Mouse (Mus musculus) hindbrain, embryonic 14.5 days (tissue): ENCODE data around the gene Actl10. TPM values are rescaled to one million over a fixed set of nuclear protein-coding genes. Genes with fewer than 3 reads are reported as not detected.

Experiments
- ATAC-seq: fragments of 200-750 bp; cut with Nextera tagmentation; 2 replicates; pipeline ENCODE4 v1.8.0; 2017; ENCODE audit warnings: moderate number of reproducible peaks, mild to moderate bottlenecking, moderate TSS enrichment, moderate library complexity; ENCODE audit not compliant: low FRiP score
- DNase-seq: peaks from one replicate; pipeline ENCODE4 v3.0.0-alpha.2; 2015; ENCODE audit warnings: low spot score
- H3K27ac ChIP-seq: fragments of 300-500 bp; sonication (generic); 2 replicates; pipeline ENCODE4 v1.5.1; 2014; ENCODE audit warnings: mild to moderate bottlenecking, moderate library complexity
- H3K27me3 ChIP-seq: fragments of 300-500 bp; sonication (generic); 2 replicates; pipeline ENCODE4 v1.6.1; 2014; ENCODE audit warnings: mild to moderate bottlenecking, low read length, mixed read lengths; ENCODE audit not compliant: control insufficient read depth, insufficient read depth
- H3K36me3 ChIP-seq: fragments of 300-500 bp; sonication (generic); replicated peaks from 2 replicates; pipeline ENCODE4 v1.6.1; 2014; ENCODE audit not compliant: control insufficient read depth, insufficient read depth
- H3K4me1 ChIP-seq: fragments of 300-500 bp; sonication (generic); replicated peaks from 2 replicates; pipeline ENCODE4 v1.6.1; 2014; ENCODE audit warnings: antibody characterized with exemption, low read length, mixed read lengths; ENCODE audit not compliant: control insufficient read depth, insufficient read depth
- H3K4me2 ChIP-seq: fragments of 300-500 bp; sonication (generic); replicated peaks from 2 replicates; pipeline ENCODE4 v1.6.1; 2014; ENCODE audit warnings: mild to moderate bottlenecking, moderate library complexity
- H3K4me3 ChIP-seq: fragments of 300-500 bp; sonication (generic); replicated peaks from 2 replicates; pipeline ENCODE4 v1.5.1; 2014; ENCODE audit warnings: mild to moderate bottlenecking, low read length
- H3K9ac ChIP-seq: fragments of 300-500 bp; sonication (generic); 2 replicates; pipeline ENCODE4 v1.6.1; 2014
- H3K9me3 ChIP-seq: fragments of 300-500 bp; sonication (generic); 2 replicates; pipeline ENCODE4 v1.6.1; 2016; ENCODE audit warnings: low read length; ENCODE audit not compliant: control insufficient read depth
- whole genome bisulfite sequencing: fragments of 180-500 bp; shearing (Covaris S2); extraction: QIAGEN DNeasy Blood & Tissue Kit; methylation state at CpG from one replicate; pipeline ENCODE4 v1.1.7; 2014; 5-methylcytosine and 5-hydroxymethylcytosine counted together
- polyA plus RNA-seq: library from polyadenylated mRNA; unstranded; fragments of >200 nt; fragmentation: Nextera tagmentation; extraction: Ambion mirVana; gene quantifications from 2 replicates; pipeline ENCODE4 v1.2.1, GENCODE M21; 2014

The Actl10 gene
- polyA plus RNA-seq, 1 experiment from 2014 or later, result 0.12 TPM

DNA sequence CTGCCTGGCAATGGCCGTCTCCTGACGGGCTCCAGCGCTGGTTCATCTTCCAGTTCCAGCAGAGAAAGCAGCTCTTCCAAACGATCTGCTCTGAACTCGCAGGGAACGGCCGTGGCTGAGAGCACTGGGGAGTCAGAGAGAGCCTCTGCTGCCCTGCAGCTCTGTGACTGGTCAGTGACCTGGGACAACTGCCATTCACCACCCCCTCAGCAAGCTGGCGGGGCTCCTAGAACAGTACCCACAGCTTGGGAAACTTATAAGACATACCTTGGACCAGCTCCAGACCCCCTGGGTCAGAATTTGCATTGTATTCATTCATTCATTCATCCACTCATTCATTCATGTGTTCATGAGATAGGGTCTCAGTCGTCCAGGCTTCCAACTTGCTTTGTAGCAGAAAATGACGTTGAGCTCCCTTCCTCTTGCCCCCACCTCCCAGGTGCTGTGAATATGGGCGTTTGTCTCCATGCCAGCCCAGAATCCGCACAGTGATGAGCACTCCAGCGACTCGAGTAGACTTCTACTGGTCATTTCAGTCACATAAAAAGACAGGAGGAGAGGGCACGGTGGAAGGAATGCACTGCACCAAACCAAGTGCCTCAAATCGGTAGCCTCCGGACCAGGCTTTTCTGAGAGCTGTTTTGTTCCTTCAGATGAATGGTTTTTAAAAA, 33.5 kb downstream of the Actl10 start:
- H3K4me3 ChIP-seq, result no peak overlapping the region
- H3K9ac ChIP-seq, result no peak overlapping the region
- no peak for ATAC-seq
- 54% methylated on average over 17 of the region's 17 CpGs for WGBS
- H3K4me2 ChIP-seq, result no peak overlapping the region
- DNase-seq, result no peak
- no peaks in the 10 kb centered on the region for H3K9me3 ChIP-seq
- peaks cover 15% of the 10 kb centered on the region for H3K4me1 ChIP-seq
- no peaks in the 10 kb centered on the region for H3K27me3 ChIP-seq
- peak overlapping the region; percentile 40; the same call in 1 of the 2 replicates for H3K27ac ChIP-seq
- H3K36me3 ChIP-seq, result no peaks in the 10 kb centered on the region; the same call in 1 of the 2 replicates

GRCm38 (mm10) chr2:154586405-154586804, 34.8 kb downstream of the Actl10 start:
- Histone ChIP-seq H3K9me3 (no peaks in the 10 kb centered on the region), H3K4me3 (no peak overlapping the region), H3K4me2 (no peak overlapping the region), H3K27ac (no peak overlapping the region), H3K27me3 (no peaks in the 10 kb centered on the region), H3K4me1 (peaks cover 15% of the 10 kb centered on the region), H3K9ac (no peak overlapping the region), H3K36me3 (no peaks in the 10 kb centered on the region; the same call in 1 of the 2 replicates)
- WGBS, result 79% methylated on average over 5 of the region's 5 CpGs
- ATAC-seq, result no peak
- DNase-seq, result no peak

DNA sequence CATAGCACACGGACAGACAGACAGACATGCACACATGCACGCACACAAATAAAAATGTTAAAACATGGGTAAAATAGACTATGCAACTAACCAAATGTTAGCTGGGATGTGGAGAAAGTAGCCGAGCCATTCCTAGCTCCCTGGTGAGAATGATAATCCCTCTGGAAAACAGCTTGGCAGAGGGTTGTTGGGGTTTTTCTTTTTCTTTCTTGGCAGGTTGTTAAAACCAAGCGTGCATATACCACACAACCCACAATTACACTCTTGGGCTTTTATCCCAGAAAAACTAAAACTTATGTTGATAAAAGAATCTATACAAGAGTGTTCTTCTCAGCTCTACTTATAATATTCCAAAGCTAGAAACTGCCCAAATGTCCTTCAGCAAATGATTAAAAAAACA, 37.5 kb downstream of the Actl10 start:
- no peak overlapping the region for H3K9ac ChIP-seq
- H3K4me2 ChIP-seq, result no peak overlapping the region
- H3K4me1 ChIP-seq, result peaks cover 11% of the 10 kb centered on the region; the same call in 1 of the 2 replicates
- no peak for DNase-seq
- H3K27me3 ChIP-seq, result no peaks in the 10 kb centered on the region
- no peak overlapping the region for H3K27ac ChIP-seq
- WGBS, result 86% methylated on average over 4 of the region's 4 CpGs
- no peaks in the 10 kb centered on the region for H3K9me3 ChIP-seq
- no peak for ATAC-seq
- H3K36me3 ChIP-seq, result peaks cover 5% of the 10 kb centered on the region; the same call in 1 of the 2 replicates
- no peak overlapping the region for H3K4me3 ChIP-seq

- H3K4me3 ChIP-seq, result no peak overlapping the region
- H3K27me3 ChIP-seq, result no peaks in the 10 kb centered on the region
- no peak overlapping the region for H3K4me2 ChIP-seq
- H3K36me3 ChIP-seq, result peaks cover 5% of the 10 kb centered on the region; the same call in 1 of the 2 replicates
- H3K9me3 ChIP-seq, result no peaks in the 10 kb centered on the region
- no peak overlapping the region for H3K27ac ChIP-seq
- H3K4me1 ChIP-seq, result no peaks in the 10 kb centered on the region
- WGBS, result 87% methylated on average over 3 of the region's 3 CpGs
- DNase-seq, result no peak
- no peak overlapping the region for H3K9ac ChIP-seq
- no peak for ATAC-seq
Observed at GRCm38 (mm10) chr2:154591239-154591638, 39.7 kb downstream of the Actl10 start.

GRCm38 (mm10) chr2:154593025-154593424, 41.4 kb downstream of the Actl10 start:
- no peak for DNase-seq
- WGBS, result 70% methylated on average over 3 of the region's 3 CpGs

GRCm38 (mm10) chr2:154595775-154596174, 44.2 kb downstream of the Actl10 start:
- H3K4me3 ChIP-seq, result no peak overlapping the region
- H3K4me1 ChIP-seq, result no peaks in the 10 kb centered on the region
- H3K4me2 ChIP-seq, result no peak overlapping the region
- DNase-seq (no peak), ATAC-seq (no peak)
- H3K9ac ChIP-seq, result no peak overlapping the region
- H3K36me3 ChIP-seq, result peaks cover 5% of the 10 kb centered on the region; the same call in 1 of the 2 replicates
- H3K27me3 ChIP-seq, result no peaks in the 10 kb centered on the region
- H3K9me3 ChIP-seq, result no peaks in the 10 kb centered on the region
- H3K27ac ChIP-seq, result no peak overlapping the region
- WGBS, result 76% methylated on average over 5 of the region's 5 CpGs

More at GRCm38 (mm10) chr2:154593025-154593424, 41.4 kb downstream of the Actl10 start:
- no peaks in the 10 kb centered on the region for H3K9me3 ChIP-seq
- H3K4me1 ChIP-seq, result no peaks in the 10 kb centered on the region
- H3K27ac ChIP-seq, result no peak overlapping the region
- H3K9ac ChIP-seq, result no peak overlapping the region
- no peak overlapping the region for H3K4me3 ChIP-seq
- peaks cover 5% of the 10 kb centered on the region; the same call in 1 of the 2 replicates for H3K36me3 ChIP-seq
- no peaks in the 10 kb centered on the region for H3K27me3 ChIP-seq
- H3K4me2 ChIP-seq, result no peak overlapping the region
- ATAC-seq, result no peak

GRCm38 (mm10) chr2:154597399-154597798, 45.8 kb downstream of the Actl10 start:
- ATAC-seq, result no peak
- 91% methylated on average over 3 of the region's 3 CpGs for WGBS

DNA sequence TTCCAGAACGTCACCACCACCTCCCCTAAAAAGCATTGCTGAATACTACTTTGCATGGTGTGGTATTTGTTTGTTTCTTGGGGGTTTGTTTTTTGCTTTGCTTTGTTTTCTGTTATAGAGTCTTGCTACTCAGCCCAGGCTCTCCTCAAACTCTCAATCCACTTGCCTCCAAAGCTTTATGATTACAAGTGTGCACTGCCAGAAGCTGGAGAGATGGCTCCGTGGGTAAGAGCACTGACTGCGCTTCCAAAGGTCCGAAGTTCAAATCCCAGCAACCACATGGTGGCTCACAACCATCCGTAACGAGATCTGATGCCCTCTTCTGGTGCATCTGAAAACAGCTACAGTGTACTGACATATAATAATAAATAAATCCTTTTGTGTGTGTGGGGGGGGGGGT, 49.0 kb downstream of the Actl10 start:
- 63% methylated on average over 6 of the region's 6 CpGs for WGBS
- no peak for ATAC-seq
- no peak overlapping the region for H3K27ac ChIP-seq

More at GRCm38 (mm10) chr2:154597399-154597798, 45.8 kb downstream of the Actl10 start:
- no peaks in the 10 kb centered on the region for H3K27me3 ChIP-seq
- H3K4me2 ChIP-seq, result no peak overlapping the region
- no peak overlapping the region for H3K9ac ChIP-seq
- peaks cover 5% of the 10 kb centered on the region; the same call in 1 of the 2 replicates for H3K36me3 ChIP-seq
- no peaks in the 10 kb centered on the region for H3K4me1 ChIP-seq
- no peaks in the 10 kb centered on the region for H3K9me3 ChIP-seq
- H3K4me3 ChIP-seq, result no peak overlapping the region
- H3K27ac ChIP-seq, result no peak overlapping the region
- no peak for DNase-seq

GRCm38 (mm10) chr2:154601324-154601723, 49.7 kb downstream of the Actl10 start:
- Histone ChIP-seq H3K4me1 (0 out of 2 replicates have a peak, but pooled peaks cover 7% of the 10 kb centered on the region), H3K9me3 (no peaks in the 10 kb centered on the region), H3K4me3 (no peak overlapping the region), H3K9ac (no peak overlapping the region), H3K4me2 (no peak overlapping the region), H3K27ac (no peak overlapping the region), H3K27me3 (no peaks in the 10 kb centered on the region), H3K36me3 (no peaks in the 10 kb centered on the region)
- no peak for ATAC-seq
- DNase-seq, result no peak
- 68% methylated on average over 3 of the region's 3 CpGs for WGBS

More for the DNA sequence above, 49.0 kb downstream of the Actl10 start:
- H3K4me2 ChIP-seq, result no peak overlapping the region
- H3K36me3 ChIP-seq, result no peaks in the 10 kb centered on the region
- H3K4me3 ChIP-seq, result no peak overlapping the region
- no peaks in the 10 kb centered on the region for H3K27me3 ChIP-seq
- H3K9ac ChIP-seq, result no peak overlapping the region
- no peaks in the 10 kb centered on the region for H3K9me3 ChIP-seq
- no peak for DNase-seq
- H3K4me1 ChIP-seq, result 0 out of 2 replicates have a peak, but pooled peaks cover 7% of the 10 kb centered on the region
